Mouse (Mus musculus): ENCODE results near the gene Unc93a.
"Not testable (repeated sequence)": the region's sequence is repeated elsewhere in the genome, so short reads cannot be mapped to it uniquely, and the experiment has no call there.

Gene Unc93a

GRCm38 (mm10) chr17:13131710-13132109, at the start of gene Unc93a:
Unc93a (minus strand) TSS chr17:13131810.
- in situ Hi-C loops (cut with MboI, MseI) = loop anchor here (5.0 kb wide), 1 partner anchor 291 kb away; no protein-coding TSS in a partner anchor

- in situ Hi-C loops (cut with MboI, MseI) = not testable (repeated sequence)
Observed at GRCm38 (mm10) chr17:13180491-13180890, 48.9 kb upstream of the Unc93a start.

- in situ Hi-C loops (cut with MboI, MseI) = loop anchor here (10.0 kb wide), 1 partner anchor 144 kb away; no protein-coding TSS in a partner anchor
Observed at GRCm38 (mm10) chr17:13179021-13179420, 47.4 kb upstream of the Unc93a start.

- in situ Hi-C loops (cut with MboI, MseI) = loop anchor here (10.0 kb wide), 1 partner anchor 143 kb away; no protein-coding TSS in a partner anchor
Observed at GRCm38 (mm10) chr17:13177796-13178195, 46.2 kb upstream of the Unc93a start.

- in situ Hi-C loops (cut with MboI, MseI) = loop anchor here (10.0 kb wide), 1 partner anchor 141 kb away; no protein-coding TSS in a partner anchor
Observed at GRCm38 (mm10) chr17:13175609-13176008, 44.0 kb upstream of the Unc93a start.

- in situ Hi-C loops (cut with MboI, MseI) = loop anchor here (5.0 to 25.0 kb wide), 4 partner anchors 139 to 287 kb away; partner anchors contain the start of gene Mrgprh
Observed at GRCm38 (mm10) chr17:13174029-13174428, 42.4 kb upstream of the Unc93a start.

- in situ Hi-C loops (cut with MboI, MseI) = loop anchor here (5.0 to 25.0 kb wide), 4 partner anchors 139 to 286 kb away; partner anchors contain the start of gene Mrgprh
Observed at GRCm38 (mm10) chr17:13173578-13173977, 42.0 kb upstream of the Unc93a start.

GRCm38 (mm10) chr17:13146128-13146527, 14.5 kb upstream of the Unc93a start:
- in situ Hi-C loops (cut with MboI, MseI) = loop anchor here (10.0 kb wide), 1 partner anchor 299 kb away; no protein-coding TSS in a partner anchor

GRCm38 (mm10) chr17:13144580-13145215, 13.1 kb upstream of the Unc93a start:
- in situ Hi-C loops (cut with MboI, MseI) = loop anchor here (10.0 kb wide), 1 partner anchor 300 kb away; no protein-coding TSS in a partner anchor

GRCm38 (mm10) chr17:13142665-13143064, 11.1 kb upstream of the Unc93a start:
- in situ Hi-C loops (cut with MboI, MseI) = loop anchor here (10.0 kb wide), 1 partner anchor 302 kb away; no protein-coding TSS in a partner anchor

GRCm38 (mm10) chr17:13135356-13135755, 3.7 kb upstream of the Unc93a start:
- in situ Hi-C loops (cut with MboI, MseI) = not testable (repeated sequence)

- in situ Hi-C loops (cut with MboI, MseI) = loop anchor here (5.0 kb wide), 1 partner anchor 290 kb away; no protein-coding TSS in a partner anchor
Observed at GRCm38 (mm10) chr17:13132352-13132751, 742 bp upstream of the Unc93a start.

GRCm38 (mm10) chr17:13129737-13130465, 1.7 kb downstream of the Unc93a start:
- in situ Hi-C loops (cut with MboI, MseI) = loop anchor here (5.0 kb wide), 1 partner anchor 292 kb away; no protein-coding TSS in a partner anchor

GRCm38 (mm10) chr17:13129324-13129723, 2.3 kb downstream of the Unc93a start:
- in situ Hi-C loops (cut with MboI, MseI) = not testable (repeated sequence)

GRCm38 (mm10) chr17:13124241-13124640, 7.4 kb downstream of the Unc93a start:
- in situ Hi-C loops (cut with MboI, MseI) = not testable (repeated sequence)

- in situ Hi-C loops (cut with MboI, MseI) = not testable (repeated sequence)
Observed at GRCm38 (mm10) chr17:13123308-13124038, 8.1 kb downstream of the Unc93a start.

- in situ Hi-C loops (cut with MboI, MseI) = not testable (repeated sequence)
Observed at GRCm38 (mm10) chr17:13112504-13113291, 18.9 kb downstream of the Unc93a start.

GRCm38 (mm10) chr17:13106563-13106962, 25.0 kb downstream of the Unc93a start:
- in situ Hi-C loops (cut with MboI, MseI) = not testable (repeated sequence)

- in situ Hi-C loops (cut with MboI, MseI) = not testable (repeated sequence)
Observed at GRCm38 (mm10) chr17:13092960-13093359, 38.6 kb downstream of the Unc93a start.

GRCm38 (mm10) chr17:13092100-13092764, 39.4 kb downstream of the Unc93a start:
- in situ Hi-C loops (cut with MboI, MseI) = not testable (repeated sequence)
